Mouse (Mus musculus) ovary, postnatal 14 days (tissue): Measurements from ENCODE around the gene Clic4.
"Not testable (repeated sequence)": the region's sequence is repeated elsewhere in the genome, so short reads cannot be mapped to it uniquely, and the experiment has no call there.

Experiments
- DNase-seq: peaks from one replicate; pipeline ENCODE4 v3.0.0; 2022; ENCODE audit warnings: low spot score

Clic4 gene

DNA sequence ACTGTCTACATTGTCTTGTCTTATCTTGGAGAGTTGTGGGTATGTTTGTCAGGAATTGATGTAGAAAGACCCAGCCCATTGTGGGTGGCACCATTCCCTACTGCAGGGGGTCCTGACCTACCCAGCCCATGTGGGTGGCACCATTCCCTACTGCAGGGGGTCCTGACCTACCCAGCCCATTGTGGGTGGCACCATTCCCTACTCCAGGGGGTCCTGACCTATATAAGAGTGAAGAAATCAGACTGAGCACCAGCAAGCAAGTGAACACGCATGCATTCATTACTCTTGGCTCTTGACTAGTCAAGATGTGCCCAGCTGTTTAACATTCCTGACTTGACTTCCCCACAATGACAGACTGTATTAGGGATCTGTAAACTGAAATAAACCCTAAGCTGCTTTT is 82.2 kb downstream of the Clic4 start:
- no peak for DNase-seq

DNA sequence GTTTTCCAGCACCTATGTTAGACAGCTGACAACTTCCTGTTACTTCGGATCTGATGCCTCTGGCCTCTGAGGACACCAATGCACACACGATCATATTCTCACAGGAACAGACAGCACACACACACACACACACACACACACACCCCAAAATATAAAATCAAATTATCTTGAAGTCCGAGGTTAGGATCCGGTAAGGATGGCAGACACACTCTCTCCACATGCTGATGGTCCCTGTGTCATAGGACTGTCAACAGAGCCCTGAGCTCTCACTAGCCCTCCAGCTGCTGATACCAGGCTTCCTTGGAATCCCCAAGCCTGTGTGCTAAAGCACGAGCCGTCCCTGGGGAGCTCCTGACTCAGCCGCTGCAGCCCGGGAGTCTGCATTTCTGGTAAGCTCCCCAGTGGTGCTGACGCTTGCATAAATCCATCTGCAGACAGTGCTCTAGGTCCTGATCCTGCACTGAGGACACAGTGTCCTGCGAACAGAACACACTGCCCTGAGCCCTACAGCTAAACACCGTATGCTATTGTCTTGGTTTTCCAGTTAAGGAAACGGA is 83.1 kb downstream of the Clic4 start:
- no peak for DNase-seq

DNA sequence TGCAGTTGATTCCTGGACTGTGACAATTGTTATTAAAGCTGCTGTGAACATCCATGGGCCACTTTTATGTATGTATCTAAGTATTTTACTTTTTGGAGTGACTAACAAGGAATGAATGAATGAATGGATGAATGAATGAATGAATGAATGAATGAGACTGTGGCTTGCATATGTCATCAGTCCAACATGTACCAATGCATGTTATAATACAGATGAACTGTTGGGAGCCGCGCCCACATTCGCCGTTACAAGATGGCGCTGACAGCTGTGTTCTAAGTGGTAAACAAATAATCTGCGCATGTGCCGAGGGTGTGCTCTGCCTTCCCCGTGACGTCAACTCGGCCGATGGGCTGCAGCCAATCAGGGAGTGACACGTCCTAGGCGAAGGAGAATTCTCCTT is 88.3 kb downstream of the Clic4 start:
- not testable (repeated sequence) for DNase-seq

DNA sequence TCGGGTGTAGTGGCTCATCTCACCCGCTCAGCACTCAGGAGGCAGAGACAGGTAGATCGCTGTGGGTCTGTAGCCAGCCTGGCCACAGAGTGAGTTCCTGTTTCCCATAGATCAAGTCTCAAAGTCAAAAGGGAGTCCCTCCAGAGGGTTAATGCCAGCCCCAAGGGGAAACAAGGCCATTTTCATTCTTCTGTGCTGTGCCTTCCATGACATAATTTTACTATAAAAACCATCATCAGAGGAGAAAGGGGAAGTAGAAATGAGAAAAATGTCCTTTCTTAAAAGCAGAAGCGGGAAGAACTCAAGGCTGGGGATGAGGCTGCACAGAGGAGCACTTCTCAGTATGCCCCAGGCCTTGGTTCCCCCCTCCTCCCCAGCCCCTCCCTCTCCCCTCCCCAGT is 90.8 kb downstream of the Clic4 start:
- DNase-seq = no peak

DNA sequence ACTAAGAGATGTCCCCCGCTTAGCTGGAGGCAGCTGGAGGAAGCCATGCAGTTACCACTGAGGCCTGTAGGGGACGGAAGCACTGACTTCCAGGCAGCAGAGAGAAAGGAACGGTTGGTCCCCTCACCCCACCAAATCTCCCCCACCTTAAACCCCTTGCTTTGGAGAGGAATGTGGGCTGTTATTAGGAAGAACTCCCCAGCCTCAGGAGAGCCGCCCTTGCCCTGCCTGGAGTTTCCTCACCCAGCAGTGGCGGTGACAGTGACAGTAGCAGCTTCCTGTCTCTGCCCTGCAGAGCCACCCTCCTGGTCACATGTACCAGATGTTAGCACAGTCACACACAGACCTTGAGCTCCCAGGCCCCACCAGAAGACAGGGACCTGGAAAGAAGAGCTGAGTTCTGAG is 93.5 kb downstream of the Clic4 start:
- no peak for DNase-seq

DNA sequence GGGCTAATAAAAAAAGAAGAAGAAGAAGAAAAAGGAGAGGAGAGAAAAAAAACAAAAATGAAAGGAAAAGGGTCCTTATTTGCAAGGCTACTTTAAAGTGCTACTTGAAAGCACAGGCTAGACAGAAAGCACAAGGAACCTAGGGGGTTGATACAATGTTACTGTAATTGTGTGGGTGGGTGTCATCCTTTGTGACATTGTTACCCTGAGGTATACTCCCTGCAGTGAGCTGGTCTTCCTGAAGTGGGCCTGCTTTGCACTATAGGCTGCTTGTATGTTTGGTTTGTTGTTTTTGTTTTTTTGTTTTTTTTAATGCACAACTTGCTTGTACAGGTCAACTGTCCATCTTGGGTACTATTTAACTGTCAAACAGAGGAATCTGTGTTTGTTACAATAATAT is 95.0 kb downstream of the Clic4 start:
- no peak for DNase-seq

DNA sequence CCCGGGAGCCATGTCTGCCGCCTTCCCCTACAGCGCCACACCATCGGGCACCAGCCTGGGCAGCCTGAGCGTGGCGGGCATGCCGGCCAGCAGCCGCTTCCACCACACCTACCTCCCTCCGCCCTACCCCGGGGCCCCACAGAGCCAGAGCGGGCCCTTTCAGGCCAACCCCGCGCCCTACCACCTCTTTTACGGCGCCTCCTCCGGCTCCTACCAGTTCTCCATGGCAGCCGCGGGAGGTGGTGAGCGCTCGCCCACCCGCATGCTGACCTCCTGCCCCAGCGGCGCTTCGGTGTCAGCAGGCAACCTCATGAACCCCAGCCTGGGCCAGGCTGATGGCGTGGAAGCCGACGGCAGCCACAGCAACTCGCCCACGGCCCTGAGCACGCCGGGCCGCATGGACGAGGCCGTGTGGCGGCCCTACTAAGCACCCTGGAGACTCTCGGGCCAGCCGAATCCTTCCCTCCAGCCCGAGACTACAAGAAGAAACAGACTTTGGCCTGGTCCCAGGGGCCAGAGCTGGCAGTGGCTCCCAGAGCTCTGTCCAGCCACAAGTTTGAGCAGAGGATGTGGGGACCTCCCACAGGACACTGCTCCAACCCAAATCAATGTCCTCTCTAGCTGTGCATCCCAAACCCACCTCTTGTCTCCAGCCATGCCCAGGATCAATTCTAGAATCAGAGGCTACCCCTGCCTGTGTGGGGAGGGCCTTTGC is 97.1 kb downstream of the Clic4 start:
- DNase-seq = no peak

DNA sequence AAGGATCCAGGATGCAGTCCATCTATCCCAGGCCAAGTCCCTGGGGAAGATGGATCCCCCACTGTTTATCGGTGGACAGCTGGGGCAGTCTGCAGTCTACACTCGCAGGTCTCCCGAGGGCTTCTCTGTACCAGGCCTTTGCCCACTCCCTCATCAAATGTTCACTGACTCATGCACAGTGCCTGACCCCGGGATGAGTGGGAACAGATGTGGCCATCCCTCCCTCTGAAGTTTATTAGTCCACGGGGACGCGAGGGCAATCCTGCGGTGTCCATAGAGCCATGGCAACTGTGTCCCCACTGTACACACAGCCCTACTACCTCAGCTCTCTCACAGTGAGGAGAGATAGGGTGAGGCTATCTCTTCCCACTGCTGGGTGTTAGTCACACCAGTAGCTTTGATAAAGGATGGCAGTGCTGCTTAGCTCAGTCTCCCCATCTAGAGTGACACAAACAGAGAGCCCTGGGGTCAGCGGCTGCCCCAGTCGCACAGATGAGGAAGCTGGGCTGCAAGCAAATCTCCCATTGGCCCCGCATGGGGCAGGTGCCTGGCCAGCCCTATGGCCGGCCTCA is 101.2 kb downstream of the Clic4 start:
- no peak for DNase-seq

DNA sequence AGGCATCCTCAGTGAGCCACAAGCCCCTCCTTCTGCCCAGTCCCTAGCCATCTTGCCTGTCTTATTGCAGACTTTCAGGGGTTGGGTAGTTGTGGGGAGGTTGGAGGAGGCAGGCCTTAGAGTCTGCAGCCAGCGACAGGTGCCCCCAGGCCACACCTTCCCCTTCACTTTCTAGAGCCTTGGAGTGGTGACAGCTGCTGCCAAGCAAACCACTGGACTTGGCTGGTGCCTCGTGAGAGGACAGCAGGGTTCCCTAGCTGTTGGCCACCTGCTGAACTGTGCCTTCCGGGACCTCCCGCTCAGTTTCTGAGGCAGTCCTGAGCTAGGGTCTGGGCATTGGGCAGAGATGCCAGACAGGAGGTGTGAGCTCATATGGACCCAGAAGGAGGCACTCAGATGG is 103.1 kb downstream of the Clic4 start:
- DNase-seq = no peak

DNA sequence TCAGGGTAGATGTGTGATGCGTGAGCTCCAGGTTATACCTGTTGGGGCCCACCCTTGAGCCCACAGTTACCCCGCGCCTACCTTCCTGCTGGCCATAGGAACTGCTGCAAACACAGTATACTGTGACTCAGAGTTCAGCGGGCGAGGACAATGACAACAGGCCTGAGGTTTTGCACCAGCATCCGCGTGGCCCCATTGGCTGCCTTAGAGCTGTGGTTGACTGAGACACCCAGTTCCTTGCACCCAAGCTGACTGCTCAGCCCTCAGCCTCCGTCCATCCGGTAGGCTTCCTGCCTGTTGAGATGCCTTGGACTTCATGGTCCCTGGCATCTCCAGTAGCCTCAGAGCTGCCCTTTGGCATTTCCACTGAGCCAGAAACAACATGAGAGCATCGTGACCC is 103.5 kb downstream of the Clic4 start:
- DNase-seq = no peak

DNA sequence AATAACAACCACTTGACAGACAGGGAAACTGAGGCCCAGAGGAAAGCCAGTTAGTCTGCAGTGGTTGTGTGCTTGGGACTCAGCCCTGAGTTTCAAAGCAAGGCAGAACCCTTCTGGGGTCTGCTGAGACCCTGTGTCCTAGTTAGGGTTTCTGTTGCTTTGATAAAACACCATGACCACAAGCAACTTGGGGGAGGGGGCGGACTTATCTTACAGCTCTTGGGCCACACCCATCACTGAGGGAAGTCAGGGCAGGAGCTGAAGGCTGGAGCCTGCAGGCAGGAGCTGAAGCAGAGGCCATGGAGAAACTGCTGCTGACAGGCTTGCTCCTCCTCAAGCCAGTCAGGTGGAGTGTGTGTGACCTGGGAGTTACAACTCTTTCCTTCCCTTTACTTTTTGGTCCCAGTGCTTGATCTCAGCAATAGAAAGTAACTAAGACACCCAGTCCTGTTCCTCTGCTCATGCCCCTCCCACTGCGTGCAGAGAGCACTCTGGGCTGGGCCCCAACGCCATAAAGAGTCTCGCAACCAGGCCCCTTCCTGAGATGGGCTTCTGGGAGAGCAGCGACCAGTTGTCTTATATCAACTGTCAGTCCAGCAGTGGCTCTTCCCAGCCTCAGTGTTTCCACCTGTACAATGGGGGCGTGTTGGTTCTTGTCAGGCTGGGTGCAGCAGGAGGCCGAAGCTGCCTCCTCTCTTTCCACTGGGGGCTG is 104.6 kb downstream of the Clic4 start:
- no peak for DNase-seq

DNA sequence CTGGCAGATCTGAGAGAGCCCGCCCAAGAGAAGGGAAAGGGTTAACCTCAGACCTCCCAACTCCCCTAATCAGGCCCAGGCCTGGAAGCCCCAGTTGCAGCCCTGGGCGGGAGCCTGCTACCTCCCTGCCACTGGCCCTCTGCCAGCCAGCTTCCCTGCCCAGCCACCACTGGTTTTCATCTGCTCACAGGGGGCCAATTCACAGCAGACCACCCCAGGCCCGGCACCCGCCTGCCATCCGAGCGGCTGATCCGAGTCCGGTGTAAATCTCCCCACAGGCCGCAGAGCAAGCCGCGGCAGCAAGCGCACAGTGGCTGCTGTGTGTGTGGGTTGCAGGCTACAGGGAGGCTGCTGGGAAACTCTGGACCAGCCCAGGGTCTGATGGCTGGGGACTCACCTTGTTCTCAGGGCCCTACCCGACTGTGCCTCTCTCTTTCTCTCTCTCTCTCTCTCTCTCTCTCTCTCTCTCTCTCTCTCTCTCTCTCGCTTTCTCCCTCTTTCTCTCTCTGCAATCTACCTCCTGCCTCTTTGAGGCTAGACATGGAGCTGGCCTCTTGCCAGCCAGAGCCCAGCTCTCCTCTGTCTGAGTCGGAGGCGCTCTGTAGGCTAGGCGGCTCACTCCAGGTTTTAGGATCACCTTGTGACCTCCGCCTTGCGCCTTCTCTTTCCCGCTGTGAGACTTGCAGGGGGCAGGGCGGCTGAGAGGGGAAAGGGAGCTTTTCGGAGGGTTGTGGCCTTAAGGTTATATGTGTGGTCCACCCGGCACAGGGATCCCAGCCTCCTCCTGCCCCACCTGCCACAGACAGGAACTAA is 106.0 kb downstream of the Clic4 start:
- DNase-seq = no peak

DNA sequence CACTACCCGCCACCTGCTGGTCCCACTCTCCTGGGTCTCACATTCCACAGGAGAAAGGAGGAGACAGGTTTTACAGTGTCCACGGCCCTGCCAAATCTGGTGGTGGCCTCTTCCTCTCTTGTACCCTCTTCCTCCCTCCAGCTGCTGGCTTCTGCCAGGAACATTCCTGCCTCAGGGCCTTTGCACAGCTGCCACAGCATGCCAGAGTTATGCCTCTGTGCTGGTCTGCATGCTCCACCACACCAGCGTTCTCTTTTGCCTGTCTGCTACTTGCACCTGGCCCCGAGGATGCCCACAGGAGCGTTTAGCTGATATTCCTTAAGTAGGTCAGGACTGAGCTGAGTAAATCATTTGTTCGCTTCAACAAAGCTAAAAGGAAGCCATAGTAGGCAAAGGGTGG is 106.9 kb downstream of the Clic4 start:
- no peak for DNase-seq
